Mouse (Mus musculus): ENCODE measurements around the gene Ncan.
A peak's percentile ranks its signal among the peaks of the same experiment; 100 is the strongest.

Gene Ncan

DNA sequence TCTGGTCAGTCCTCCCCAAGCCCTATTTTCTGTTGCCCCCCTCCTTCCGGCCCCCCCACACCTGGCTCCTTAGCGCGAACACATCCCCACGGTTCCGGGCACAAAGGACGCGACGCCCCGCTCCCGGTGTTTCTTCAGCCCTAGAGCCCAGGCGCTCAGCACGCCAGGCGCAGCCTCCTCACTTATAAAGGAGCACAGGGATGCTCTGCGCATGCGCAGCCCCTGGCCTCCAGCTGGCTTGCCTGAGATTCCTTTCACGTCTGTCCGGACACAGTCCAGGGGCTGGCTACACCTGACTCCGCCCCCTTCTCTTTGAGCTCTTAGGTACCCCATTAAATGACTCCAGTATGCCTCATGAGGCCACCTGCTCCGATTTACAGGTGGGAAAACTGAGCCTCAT lies at the start of gene Ncan:
TSS of gene Ncan (minus strand) at position 207 of the 400 bp plus-strand sequence.
- peak; percentile 85 to 92 for DNase-seq (ENCODE audit: low spot score in 2 of 2)

- no peak for DNase-seq (ENCODE audit: low spot score in 2 of 2)
These were observed 49.4 kb upstream of the Ncan start for GRCm38 (mm10) chr8:70170116-70170515.

GRCm38 (mm10) chr8:70166504-70167110 lies 45.9 kb upstream of the Ncan start:
- DNase-seq (ENCODE audit: low spot score in 2 of 2), result peak in 1 of 2 experiments; percentile 35

GRCm38 (mm10) chr8:70163316-70163715 lies 42.6 kb upstream of the Ncan start:
- no peak for DNase-seq (ENCODE audit: low spot score in 2 of 2)

DNA sequence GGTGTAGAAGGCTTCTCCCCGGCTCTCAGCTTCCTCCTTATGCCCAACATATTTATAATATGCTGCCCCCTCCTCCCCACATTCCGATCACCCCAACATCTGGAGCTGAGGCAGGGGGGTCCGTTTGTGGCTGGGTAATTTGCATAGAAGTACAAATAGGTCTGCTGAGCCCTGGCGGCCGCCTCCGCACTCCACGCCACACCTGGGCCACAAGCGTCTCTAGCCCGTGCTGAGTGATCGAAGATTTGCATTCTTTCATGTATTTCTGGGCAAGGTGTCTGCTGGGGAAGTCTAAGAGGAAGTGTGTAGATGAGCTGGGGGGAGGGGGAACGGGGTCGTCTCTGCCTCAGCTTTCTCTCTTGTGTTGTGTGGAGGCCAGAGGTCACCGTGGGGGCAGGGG lies 39.3 kb upstream of the Ncan start:
- no peak for DNase-seq (ENCODE audit: low spot score in 2 of 2)

GRCm38 (mm10) chr8:70159211-70159610 lies 38.5 kb upstream of the Ncan start:
- DNase-seq (ENCODE audit: low spot score in 2 of 2), result no peak

DNA sequence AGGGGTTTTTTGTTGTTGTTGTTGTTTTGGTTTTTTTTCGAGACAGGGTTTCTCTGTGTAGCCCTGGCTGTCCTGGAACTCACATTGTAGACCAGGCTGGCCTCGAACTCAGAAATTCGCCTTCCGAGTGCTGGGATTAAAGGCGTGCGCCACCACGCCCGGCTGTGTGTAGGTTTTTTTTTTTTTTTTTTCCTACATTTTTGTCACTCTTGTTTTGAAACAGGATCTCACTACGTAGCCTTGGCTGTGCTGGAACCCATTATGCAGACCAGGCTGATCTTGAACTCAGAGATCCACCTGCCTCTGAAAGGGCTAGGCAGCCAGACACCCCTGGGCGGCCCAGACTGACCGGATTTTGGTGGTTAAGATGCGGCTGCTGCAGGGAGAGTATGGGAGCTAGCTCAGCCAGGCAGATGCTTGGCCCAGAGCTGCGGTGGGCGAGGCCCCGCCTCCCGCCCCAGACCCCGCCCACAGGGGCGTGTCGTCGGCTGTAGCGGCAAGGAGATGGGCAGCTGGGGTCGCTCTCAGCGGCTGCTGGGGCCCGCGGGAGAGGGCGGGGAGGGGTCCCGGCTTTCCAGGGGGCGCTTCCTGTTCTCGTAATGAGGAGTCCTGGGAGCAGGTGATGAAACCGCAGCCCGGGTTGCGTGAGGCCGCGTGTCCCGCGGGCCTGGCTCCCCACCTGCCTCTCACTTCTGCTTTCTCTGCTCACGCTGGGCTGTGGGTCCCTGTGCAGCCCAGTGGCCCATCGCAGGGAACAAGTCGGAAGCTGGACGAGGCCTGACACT lies 37.6 kb upstream of the Ncan start:
- peak; percentile 47 to 59 for DNase-seq (ENCODE audit: low spot score in 2 of 2)

DNA sequence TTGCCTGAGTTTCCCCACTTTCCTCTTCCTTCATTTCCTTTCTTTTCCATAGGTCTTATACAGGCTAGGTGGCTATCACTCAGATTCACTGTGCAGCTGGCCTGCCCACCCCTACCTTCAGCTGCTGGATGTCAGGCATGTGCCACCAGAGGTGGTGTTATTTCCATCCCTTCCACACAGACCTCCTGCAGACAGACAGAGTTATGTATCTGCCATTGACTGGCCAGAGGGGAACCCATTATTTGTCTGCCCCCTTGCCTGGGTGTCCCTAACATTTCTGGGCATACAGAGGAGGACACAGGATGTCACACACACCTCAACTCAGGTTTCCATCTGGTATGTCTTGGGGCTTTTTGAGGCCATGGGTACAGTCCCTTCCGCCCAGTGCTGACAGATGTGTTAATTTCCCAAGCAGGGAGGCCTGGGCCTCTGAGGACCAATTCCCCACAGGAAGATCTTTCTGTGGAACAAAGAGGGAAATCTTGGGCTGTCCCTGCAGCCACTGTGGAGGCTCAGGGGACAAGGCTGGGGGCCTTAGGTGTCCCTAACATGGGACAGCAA lies 36.6 kb upstream of the Ncan start:
- DNase-seq (ENCODE audit: low spot score in 2 of 2), result no peak

- DNase-seq (ENCODE audit: low spot score in 2 of 2), result peak in 1 of 2 experiments; percentile 66
These were observed 32.0 kb upstream of the Ncan start for GRCm38 (mm10) chr8:70152537-70153257.

DNA sequence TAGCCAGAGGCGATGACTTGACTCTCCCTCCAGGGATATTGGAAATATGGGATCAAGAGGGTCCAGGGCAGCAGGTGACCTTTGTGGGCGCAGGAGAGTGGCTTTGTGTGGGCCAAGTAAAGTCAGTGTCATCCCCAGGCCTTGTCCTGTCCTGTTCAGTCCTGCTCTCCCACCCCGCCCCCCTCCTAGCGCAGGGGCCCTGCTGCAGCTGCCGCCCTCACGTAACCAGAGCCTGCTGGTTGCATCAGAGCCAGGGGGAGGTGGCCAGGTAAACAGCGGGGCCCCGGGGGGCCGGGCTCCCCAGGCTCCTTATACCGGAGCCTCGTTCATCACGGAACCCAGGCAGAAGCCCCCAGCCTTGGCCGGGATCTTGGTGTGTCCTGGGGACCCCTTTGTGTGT lies 29.5 kb upstream of the Ncan start:
- no peak for DNase-seq (ENCODE audit: low spot score in 2 of 2)

DNA sequence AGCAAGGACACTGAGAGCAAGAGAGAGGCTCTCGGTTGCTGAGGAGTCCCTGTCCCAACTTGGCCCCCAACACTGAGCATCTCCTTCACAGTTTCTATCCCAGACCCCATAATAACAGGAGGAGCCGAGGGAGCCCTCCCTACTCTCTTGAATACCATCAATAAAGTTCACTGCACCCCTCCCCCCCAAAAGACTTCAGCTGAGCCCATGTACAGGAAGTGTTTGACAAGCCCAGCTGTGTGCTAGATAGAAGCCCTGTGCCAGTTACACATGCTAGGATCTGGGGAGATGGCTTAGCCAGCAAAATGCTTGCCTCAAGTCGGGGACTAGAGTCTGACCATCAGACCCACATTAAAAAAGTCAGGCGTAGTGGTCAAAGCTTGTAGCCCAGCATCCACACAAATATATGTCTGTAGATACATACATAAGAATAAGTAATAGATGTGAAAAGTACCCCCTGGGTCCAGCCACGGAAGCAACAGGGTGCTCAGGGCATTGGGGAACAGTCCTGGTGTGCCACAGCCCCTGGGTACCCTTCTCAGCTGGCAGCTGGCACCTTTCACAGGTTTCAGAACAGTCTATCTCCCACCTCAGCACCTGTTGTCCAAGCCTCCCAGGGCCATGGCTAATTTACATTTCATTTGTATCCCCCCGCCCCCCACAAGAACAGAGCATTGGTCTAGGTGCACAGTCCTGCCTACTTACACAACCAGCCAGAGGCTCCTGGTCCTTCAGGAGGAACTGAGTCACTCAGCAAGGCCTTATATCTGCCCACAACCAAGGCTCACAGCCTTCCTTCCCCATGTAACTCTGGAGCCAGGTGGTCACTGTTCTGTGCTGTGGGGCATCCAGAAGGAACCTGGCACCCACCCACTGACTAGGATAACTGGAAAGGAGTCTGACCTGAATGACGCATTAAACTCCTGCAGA lies 27.3 kb upstream of the Ncan start:
- DNase-seq (ENCODE audit: low spot score in 2 of 2), result no peak

GRCm38 (mm10) chr8:70139981-70140380 lies 19.3 kb upstream of the Ncan start:
- DNase-seq (ENCODE audit: low spot score in 2 of 2), result no peak

DNA sequence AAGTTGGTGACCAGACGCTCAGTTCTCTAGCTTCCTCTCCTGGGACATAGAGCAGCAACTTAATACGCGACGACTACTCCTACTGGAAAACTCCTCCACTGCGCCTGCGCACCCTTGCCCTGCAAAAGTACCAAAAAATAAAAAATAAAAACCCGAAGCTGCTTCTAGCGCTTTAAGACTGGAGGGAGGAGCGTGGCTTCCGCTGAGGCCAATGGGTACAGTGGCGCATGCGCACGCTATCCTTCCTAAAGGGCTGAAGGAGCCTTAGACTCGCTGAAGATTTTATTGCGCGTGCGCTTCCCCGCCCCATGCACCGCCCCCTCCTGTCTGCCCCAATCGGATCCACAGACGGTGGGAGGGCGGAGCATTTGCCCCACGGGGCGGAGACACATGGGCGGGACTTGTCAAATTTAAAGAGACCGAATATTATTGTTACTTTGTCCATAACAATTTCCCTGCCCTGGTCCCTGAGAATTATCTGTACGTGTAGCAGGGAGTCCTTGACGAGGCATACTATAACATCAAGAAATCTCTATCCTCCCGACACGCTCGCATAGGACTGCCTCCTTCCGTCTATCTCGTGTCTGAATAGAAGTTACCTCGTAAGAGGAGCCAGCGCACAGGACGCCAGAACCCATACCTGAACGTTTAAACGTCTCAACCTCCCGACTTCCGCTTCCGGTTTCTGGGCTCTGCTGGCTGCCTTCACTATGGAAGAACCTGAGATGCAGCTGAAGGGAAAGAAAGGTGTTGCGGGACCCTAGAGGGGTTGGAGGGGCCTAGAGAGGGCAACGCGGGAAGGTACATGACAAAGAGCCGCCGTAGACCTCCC lies 18.6 kb upstream of the Ncan start, which contains the start of the genes Rfxank, Borcs8 and Mef2b:
TSS of gene Rfxank (minus strand) at position 129 of the 832 bp plus-strand sequence.
TSS of gene Borcs8 (plus strand) at position 474 of the 832 bp plus-strand sequence.
TSS of gene Mef2b (plus strand) at position 686 of the 832 bp plus-strand sequence.
- peak; percentile 97 to 98 for DNase-seq (ENCODE audit: low spot score in 2 of 2)

GRCm38 (mm10) chr8:70137890-70138289 lies 17.2 kb upstream of the Ncan start:
- DNase-seq (ENCODE audit: low spot score in 2 of 2), result no peak

GRCm38 (mm10) chr8:70136591-70136990 lies 15.9 kb upstream of the Ncan start:
- DNase-seq (ENCODE audit: low spot score in 2 of 2), result no peak

- DNase-seq (ENCODE audit: low spot score in 2 of 2), result no peak
These were observed 14.3 kb upstream of the Ncan start for GRCm38 (mm10) chr8:70134931-70135330.

GRCm38 (mm10) chr8:70134086-70134485 lies 13.4 kb upstream of the Ncan start:
- DNase-seq (ENCODE audit: low spot score in 2 of 2), result no peak

GRCm38 (mm10) chr8:70131166-70131883 lies 10.7 kb upstream of the Ncan start, which contains the start of gene Nr2c2ap:
Gene Nr2c2ap (plus strand): TSS chr8:70131333.
- peak; percentile 57 to 78 for DNase-seq (ENCODE audit: low spot score in 2 of 2)

DNA sequence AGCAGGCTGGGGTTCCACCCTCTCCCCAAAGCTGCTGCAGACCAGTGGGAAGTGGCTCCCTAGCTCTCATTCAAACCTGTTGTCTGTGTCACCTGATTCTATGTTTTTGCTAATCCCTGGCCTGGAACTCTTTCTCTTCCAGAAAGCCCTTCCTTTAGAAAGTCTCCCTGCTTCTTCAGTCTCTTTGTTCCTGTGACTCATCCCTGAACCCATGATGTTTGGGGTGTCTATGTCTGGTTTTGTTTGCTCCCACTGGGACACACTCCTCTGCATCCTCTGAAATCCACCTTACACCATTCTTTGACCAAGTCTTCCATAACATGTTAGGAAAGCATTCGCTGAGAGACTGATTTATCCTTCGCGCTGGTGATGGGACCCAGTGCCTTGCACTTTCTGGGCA lies 9.4 kb upstream of the Ncan start:
- DNase-seq (ENCODE audit: low spot score in 2 of 2), result no peak
